Mouse (Mus musculus): ENCODE results near the gene Hcfc1. TPM values are rescaled to one million over a fixed set of nuclear protein-coding genes. Genes with fewer than 3 reads are reported as not detected.
A peak's percentile ranks its signal among the peaks of the same experiment; 100 is the strongest.

Gene Hcfc1
- polyA plus RNA-seq (2014; fragmentation: Nextera tagmentation; extraction: Ambion mirVana), result 58.3 and 61.1 TPM in 2 replicates

GRCm38 (mm10) chrX:73966248-73967176 lies at the start of gene Hcfc1:
Hcfc1 (minus strand) TSS chrX:73966357.
- peaks cover 11% of the 10 kb centered on the region; the same call in 1 of the 2 replicates for H3K4me1 ChIP-seq (ENCODE audit: control insufficient read depth, insufficient read depth, low read length)
- no peaks in the 10 kb centered on the region for H3K27me3 ChIP-seq (replicated peaks; ENCODE audit: control insufficient read depth, insufficient read depth, low read length)
- WGBS, result 27% methylated on average over 58 of the region's 58 CpGs
- peak; percentile 91 for DNase-seq (ENCODE audit: low spot score)
- peak within 1 kb of the TSS; percentile 62 for H3K4me3 ChIP-seq (ENCODE audit: low read depth, low read length)
- H3K4me2 ChIP-seq (ENCODE audit: low read length), result peak within 1 kb of the TSS; percentile 66
- no peaks in the 10 kb centered on the region; the same call in 1 of the 2 replicates for H3K36me3 ChIP-seq (ENCODE audit: control insufficient read depth, insufficient read depth, low read length)
- H3K27ac ChIP-seq (ENCODE audit: low read depth, low read length), result peak within 1 kb of the TSS; percentile 98
- H3K9me3 ChIP-seq (replicated peaks; ENCODE audit: control insufficient read depth, low read length), result no peaks in the 10 kb centered on the region
- H3K9ac ChIP-seq (ENCODE audit: low read length), result peak within 1 kb of the TSS; percentile 63
- ATAC-seq, result peak; percentile 75

GRCm38 (mm10) chrX:74014597-74014996 lies 48.4 kb upstream of the Hcfc1 start:
- ATAC-seq (no peak), DNase-seq (ENCODE audit: low spot score) (no peak)
- H3K4me3 ChIP-seq (ENCODE audit: low read depth, low read length), result no peak overlapping the region
- no peaks in the 10 kb centered on the region for H3K27me3 ChIP-seq (replicated peaks; ENCODE audit: control insufficient read depth, insufficient read depth, low read length)
- no peaks in the 10 kb centered on the region for H3K4me1 ChIP-seq (ENCODE audit: control insufficient read depth, insufficient read depth, low read length)
- peaks cover 17% of the 10 kb centered on the region for H3K36me3 ChIP-seq (ENCODE audit: control insufficient read depth, insufficient read depth, low read length)
- H3K27ac ChIP-seq (ENCODE audit: low read depth, low read length), result no peak overlapping the region
- WGBS, result 100% methylated on average over 1 of the region's 1 CpGs
- no peak overlapping the region for H3K9ac ChIP-seq (ENCODE audit: low read length)
- no peak overlapping the region for H3K4me2 ChIP-seq (ENCODE audit: low read length)
- no peaks in the 10 kb centered on the region for H3K9me3 ChIP-seq (replicated peaks; ENCODE audit: control insufficient read depth, low read length)

- Histone ChIP-seq H3K9me3 (replicated peaks; ENCODE audit: control insufficient read depth, low read length) (no peaks in the 10 kb centered on the region), H3K4me1 (ENCODE audit: control insufficient read depth, insufficient read depth, low read length) (no peaks in the 10 kb centered on the region), H3K36me3 (ENCODE audit: control insufficient read depth, insufficient read depth, low read length) (no peaks in the 10 kb centered on the region), H3K4me3 (ENCODE audit: low read depth, low read length) (no peak overlapping the region), H3K4me2 (ENCODE audit: low read length) (no peak overlapping the region), H3K27ac (ENCODE audit: low read depth, low read length) (no peak overlapping the region), H3K27me3 (replicated peaks; ENCODE audit: control insufficient read depth, insufficient read depth, low read length) (no peaks in the 10 kb centered on the region), H3K9ac (ENCODE audit: low read length) (no peak overlapping the region)
- ATAC-seq (no peak), DNase-seq (ENCODE audit: low spot score) (no peak)
- whole genome bisulfite sequencing, result 37% methylated on average over 8 of the region's 8 CpGs
Measured at GRCm38 (mm10) chrX:74008063-74008462, 41.9 kb upstream of the Hcfc1 start.

- Histone ChIP-seq H3K36me3 (ENCODE audit: control insufficient read depth, insufficient read depth, low read length) (no peaks in the 10 kb centered on the region), H3K27ac (ENCODE audit: low read depth, low read length) (no peak overlapping the region), H3K4me3 (ENCODE audit: low read depth, low read length) (no peak overlapping the region), H3K4me2 (ENCODE audit: low read length) (no peak overlapping the region), H3K4me1 (ENCODE audit: control insufficient read depth, insufficient read depth, low read length) (no peaks in the 10 kb centered on the region), H3K9ac (ENCODE audit: low read length) (no peak overlapping the region), H3K27me3 (replicated peaks; ENCODE audit: control insufficient read depth, insufficient read depth, low read length) (no peaks in the 10 kb centered on the region), H3K9me3 (replicated peaks; ENCODE audit: control insufficient read depth, low read length) (no peaks in the 10 kb centered on the region)
- DNase-seq (ENCODE audit: low spot score) (no peak), ATAC-seq (no peak)
- 90% methylated on average over 21 of the region's 21 CpGs for WGBS
Measured at GRCm38 (mm10) chrX:74006401-74006800, 40.2 kb upstream of the Hcfc1 start.

- WGBS, result 65% methylated on average over 2 of the region's 2 CpGs
- no peaks in the 10 kb centered on the region for H3K27me3 ChIP-seq (replicated peaks; ENCODE audit: control insufficient read depth, insufficient read depth, low read length)
- DNase-seq (ENCODE audit: low spot score) (no peak), ATAC-seq (no peak)
- no peaks in the 10 kb centered on the region for H3K36me3 ChIP-seq (ENCODE audit: control insufficient read depth, insufficient read depth, low read length)
- H3K4me2 ChIP-seq (ENCODE audit: low read length), result no peak overlapping the region
- no peak overlapping the region for H3K9ac ChIP-seq (ENCODE audit: low read length)
- no peaks in the 10 kb centered on the region for H3K4me1 ChIP-seq (ENCODE audit: control insufficient read depth, insufficient read depth, low read length)
- no peak overlapping the region for H3K4me3 ChIP-seq (ENCODE audit: low read depth, low read length)
- no peaks in the 10 kb centered on the region for H3K9me3 ChIP-seq (replicated peaks; ENCODE audit: control insufficient read depth, low read length)
- no peak overlapping the region for H3K27ac ChIP-seq (ENCODE audit: low read depth, low read length)
Measured at GRCm38 (mm10) chrX:74003644-74004043, 37.5 kb upstream of the Hcfc1 start.

GRCm38 (mm10) chrX:74001024-74001423 lies 34.9 kb upstream of the Hcfc1 start:
- Histone ChIP-seq H3K27ac (ENCODE audit: low read depth, low read length) (no peak overlapping the region), H3K4me3 (ENCODE audit: low read depth, low read length) (no peak overlapping the region), H3K36me3 (ENCODE audit: control insufficient read depth, insufficient read depth, low read length) (no peaks in the 10 kb centered on the region), H3K27me3 (replicated peaks; ENCODE audit: control insufficient read depth, insufficient read depth, low read length) (no peaks in the 10 kb centered on the region), H3K4me2 (ENCODE audit: low read length) (no peak overlapping the region), H3K9ac (ENCODE audit: low read length) (no peak overlapping the region), H3K9me3 (replicated peaks; ENCODE audit: control insufficient read depth, low read length) (no peaks in the 10 kb centered on the region), H3K4me1 (ENCODE audit: control insufficient read depth, insufficient read depth, low read length) (no peaks in the 10 kb centered on the region)
- 81% methylated on average over 3 of the region's 3 CpGs for WGBS
- ATAC-seq, result no peak
- no peak for DNase-seq (ENCODE audit: low spot score)

- Histone ChIP-seq H3K36me3 (ENCODE audit: control insufficient read depth, insufficient read depth, low read length) (no peaks in the 10 kb centered on the region), H3K4me3 (ENCODE audit: low read depth, low read length) (no peak overlapping the region), H3K4me2 (ENCODE audit: low read length) (peak overlapping the region; percentile 2; the same call in 1 of the 2 replicates), H3K27me3 (replicated peaks; ENCODE audit: control insufficient read depth, insufficient read depth, low read length) (no peaks in the 10 kb centered on the region), H3K4me1 (ENCODE audit: control insufficient read depth, insufficient read depth, low read length) (no peaks in the 10 kb centered on the region), H3K27ac (ENCODE audit: low read depth, low read length) (peak overlapping the region; percentile 56), H3K9me3 (replicated peaks; ENCODE audit: control insufficient read depth, low read length) (no peaks in the 10 kb centered on the region), H3K9ac (ENCODE audit: low read length) (no peak overlapping the region)
- WGBS, result 22% methylated on average over 8 of the region's 8 CpGs
- ATAC-seq, result peak; percentile 93
- DNase-seq (ENCODE audit: low spot score), result peak; percentile 84
Measured at GRCm38 (mm10) chrX:73998911-73999869, 33.0 kb upstream of the Hcfc1 start.

GRCm38 (mm10) chrX:73977783-73978182 lies 11.6 kb upstream of the Hcfc1 start:
- Histone ChIP-seq H3K4me1 (ENCODE audit: control insufficient read depth, insufficient read depth, low read length) (no peaks in the 10 kb centered on the region), H3K36me3 (ENCODE audit: control insufficient read depth, insufficient read depth, low read length) (no peaks in the 10 kb centered on the region), H3K4me2 (ENCODE audit: low read length) (no peak overlapping the region), H3K4me3 (ENCODE audit: low read depth, low read length) (no peak overlapping the region), H3K9ac (ENCODE audit: low read length) (no peak overlapping the region), H3K9me3 (replicated peaks; ENCODE audit: control insufficient read depth, low read length) (no peaks in the 10 kb centered on the region), H3K27ac (ENCODE audit: low read depth, low read length) (no peak overlapping the region), H3K27me3 (replicated peaks; ENCODE audit: control insufficient read depth, insufficient read depth, low read length) (no peaks in the 10 kb centered on the region)
- 74% methylated on average over 1 of the region's 1 CpGs for WGBS
- ATAC-seq (no peak), DNase-seq (ENCODE audit: low spot score) (no peak)

All from forebrain, embryonic 14.5 days (tissue).